Mouse (Mus musculus) forebrain, embryonic 11.5 days (tissue): ENCODE measurements around the gene Dguok. TPM values are rescaled to one million over a fixed set of nuclear protein-coding genes. Genes with fewer than 3 reads are reported as not detected.

Experiments used
- ATAC-seq: fragments of 200-750 bp; cut with Nextera tagmentation; replicated peaks from 2 replicates; pipeline ENCODE4 v1.8.0; 2017; ENCODE audit warnings: moderate TSS enrichment; ENCODE audit not compliant: low FRiP score
- DNase-seq: peaks from one replicate; pipeline ENCODE4 v3.0.0-alpha.2; 2017; ENCODE audit warnings: low spot score
- H3K27ac ChIP-seq: fragments of 300-500 bp; sonication (generic); 2 replicates; pipeline ENCODE4 v1.5.1; 2014; ENCODE audit warnings: low read depth, low read length
- H3K27me3 ChIP-seq: fragments of 300-500 bp; sonication (generic); 2 replicates; pipeline ENCODE4 v1.6.1; 2014; ENCODE audit warnings: mild to moderate bottlenecking, low read length, mixed read lengths; ENCODE audit not compliant: control insufficient read depth, insufficient read depth
- H3K36me3 ChIP-seq: fragments of 300-500 bp; sonication (generic); 2 replicates; pipeline ENCODE4 v1.6.1; 2014; ENCODE audit warnings: mild to moderate bottlenecking, low read length, moderate library complexity, mixed read lengths; ENCODE audit not compliant: control insufficient read depth, insufficient read depth
- H3K4me1 ChIP-seq: fragments of 300-500 bp; sonication (generic); replicated peaks from 2 replicates; pipeline ENCODE4 v1.6.1; 2014; ENCODE audit warnings: low read length, mixed read lengths; ENCODE audit not compliant: control insufficient read depth, insufficient read depth
- H3K4me2 ChIP-seq: fragments of 300-500 bp; sonication (generic); 2 replicates; pipeline ENCODE4 v1.6.1; 2014; ENCODE audit warnings: low read depth, mild to moderate bottlenecking, low read length, moderate library complexity, mixed read lengths; ENCODE audit not compliant: severe bottlenecking
- H3K4me3 ChIP-seq: fragments of 300-500 bp; sonication (generic); 2 replicates; pipeline ENCODE4 v1.5.1; 2014; ENCODE audit warnings: low read depth, low read length
- H3K9ac ChIP-seq: fragments of 300-500 bp; sonication (generic); 2 replicates; pipeline ENCODE4 v1.6.1; 2014; ENCODE audit warnings: low read length
- H3K9me3 ChIP-seq: fragments of 300-500 bp; sonication (generic); 2 replicates; pipeline ENCODE4 v1.6.1; 2016; ENCODE audit warnings: low read length, mixed read lengths; ENCODE audit not compliant: control insufficient read depth
- WGBS: fragments of 180-500 bp; shearing (Covaris S2); extraction: QIAGEN DNeasy Blood & Tissue Kit; methylation state at CpG from one replicate; pipeline ENCODE4 v1.1.7; 2014; 5-methylcytosine and 5-hydroxymethylcytosine counted together
- polyA plus RNA-seq: library from polyadenylated mRNA; unstranded; fragments of >200 nt; fragmentation: Nextera tagmentation; extraction: Ambion mirVana; gene quantifications from 2 replicates; pipeline ENCODE4 v1.2.1, GENCODE M21; 2014

Gene Dguok
- polyA plus RNA-seq, result 57.9 and 60.6 TPM in 2 replicates

- H3K4me1 ChIP-seq, result no peaks in the 10 kb centered on the region; the same call in 1 of the 2 replicates
- no peaks in the 10 kb centered on the region for H3K36me3 ChIP-seq
- under 1% methylated on average over 54 of the region's 54 CpGs for WGBS
- peak; percentile 97 for DNase-seq
- peak; percentile 99 for ATAC-seq
- peak within 1 kb of the TSS; percentile 82 for H3K4me2 ChIP-seq
- peak within 1 kb of the TSS; percentile 90 for H3K27ac ChIP-seq
- no peaks in the 10 kb centered on the region for H3K9me3 ChIP-seq
- H3K27me3 ChIP-seq, result no peaks in the 10 kb centered on the region
- H3K9ac ChIP-seq, result peak within 1 kb of the TSS; percentile 77
- peak within 1 kb of the TSS; percentile 73 for H3K4me3 ChIP-seq
Observed at GRCm38 (mm10) chr6:83506258-83507167, at the start of gene Dguok. TSS of gene Dguok (minus strand) at chr6:83506969.

DNA sequence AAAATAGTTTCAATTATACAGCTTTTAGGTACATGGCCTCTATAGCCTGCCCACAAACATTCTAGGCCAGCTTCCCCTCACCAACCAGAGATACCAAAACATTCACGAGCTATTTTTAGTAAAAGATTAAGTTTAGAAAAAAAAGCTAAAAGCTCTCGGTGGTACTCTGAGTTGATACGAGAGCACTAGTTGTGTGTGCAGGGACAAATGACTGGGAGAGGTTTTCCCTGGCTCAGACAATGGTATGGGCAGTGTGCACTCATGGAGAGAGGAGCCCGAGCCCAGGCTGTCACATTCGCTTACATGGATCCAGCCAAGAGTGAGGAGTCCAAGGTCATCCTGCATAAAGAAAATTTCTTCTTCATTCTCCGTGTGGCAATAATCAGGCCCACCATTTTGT, 49.2 kb upstream of the Dguok start:
- DNase-seq (no peak), ATAC-seq (no peak)
- Histone ChIP-seq H3K4me1 (no peaks in the 10 kb centered on the region), H3K4me2 (no peak overlapping the region), H3K27me3 (no peaks in the 10 kb centered on the region), H3K27ac (no peak overlapping the region), H3K9ac (no peak overlapping the region), H3K36me3 (no peaks in the 10 kb centered on the region; the same call in 1 of the 2 replicates), H3K4me3 (no peak overlapping the region), H3K9me3 (no peaks in the 10 kb centered on the region)
- 88% methylated on average over 6 of the region's 6 CpGs for WGBS

DNA sequence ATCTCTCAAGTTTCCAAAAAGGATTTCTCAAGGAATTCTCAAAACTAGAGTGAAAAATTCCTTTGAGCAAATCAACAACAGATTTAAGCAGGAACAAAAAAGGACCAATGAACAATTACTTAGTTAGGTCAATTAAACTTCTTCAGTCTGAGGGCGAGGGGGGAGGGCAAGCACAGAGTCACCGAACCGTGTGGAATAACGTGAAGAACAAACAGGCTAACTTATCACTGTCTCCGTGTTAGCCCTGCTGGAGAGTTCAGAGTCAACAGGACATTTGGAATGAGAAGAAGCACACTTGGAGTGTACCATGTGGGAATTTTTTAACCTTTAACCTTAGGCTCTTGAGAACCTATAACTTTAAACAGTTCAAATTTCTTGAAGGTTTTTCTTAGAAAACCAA, 41.6 kb upstream of the Dguok start:
- no peak for DNase-seq
- no peak overlapping the region for H3K9ac ChIP-seq
- H3K4me2 ChIP-seq, result no peak overlapping the region
- no peak overlapping the region for H3K4me3 ChIP-seq
- H3K4me1 ChIP-seq, result no peaks in the 10 kb centered on the region
- no peaks in the 10 kb centered on the region for H3K9me3 ChIP-seq
- 40% methylated on average over 5 of the region's 5 CpGs for WGBS
- no peak overlapping the region for H3K27ac ChIP-seq
- ATAC-seq, result no peak
- H3K36me3 ChIP-seq, result no peaks in the 10 kb centered on the region
- no peaks in the 10 kb centered on the region for H3K27me3 ChIP-seq

GRCm38 (mm10) chr6:83545778-83546177, 39.0 kb upstream of the Dguok start:
- H3K4me3 ChIP-seq, result no peak overlapping the region
- no peak overlapping the region for H3K4me2 ChIP-seq
- H3K36me3 ChIP-seq, result no peaks in the 10 kb centered on the region
- no peak overlapping the region for H3K9ac ChIP-seq
- no peak for ATAC-seq
- no peak overlapping the region for H3K27ac ChIP-seq
- no peaks in the 10 kb centered on the region for H3K9me3 ChIP-seq
- H3K4me1 ChIP-seq, result no peaks in the 10 kb centered on the region
- no peaks in the 10 kb centered on the region for H3K27me3 ChIP-seq
- peak; percentile 24 for DNase-seq
- WGBS, result 88% methylated on average over 3 of the region's 3 CpGs

DNA sequence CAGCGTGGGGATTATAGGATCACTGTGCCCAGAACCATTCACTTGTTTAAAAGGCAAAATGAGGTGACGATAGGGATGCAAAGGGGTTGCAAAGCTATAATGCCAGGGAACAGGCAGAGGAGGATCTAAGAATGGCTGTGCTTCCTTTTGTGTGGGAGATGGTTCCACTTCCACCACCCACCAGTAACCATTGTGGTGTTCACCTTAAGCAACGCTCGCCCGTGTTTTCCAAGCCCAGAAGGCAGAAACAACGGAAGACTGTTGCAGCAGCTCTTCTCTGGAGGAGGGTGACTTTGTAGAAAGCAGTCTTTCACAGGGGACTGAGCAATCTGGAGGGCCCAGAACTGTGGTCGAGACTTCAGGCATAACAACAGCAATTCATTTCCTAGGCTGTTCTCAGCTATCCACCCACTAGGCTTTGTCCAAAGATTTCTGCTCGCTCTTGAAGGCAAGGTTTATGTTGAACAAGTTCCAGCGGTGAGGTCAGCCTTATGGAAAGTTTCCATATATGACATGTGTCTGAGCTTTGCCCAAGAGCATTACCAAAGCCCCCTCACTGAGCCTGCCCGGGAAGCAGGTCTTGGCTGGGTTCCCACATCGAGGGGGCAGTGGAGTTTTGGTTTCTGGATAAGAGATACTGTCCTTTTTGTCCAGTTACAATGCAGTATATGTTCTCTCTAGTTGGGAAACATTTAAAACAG, 35.1 kb upstream of the Dguok start:
- Histone ChIP-seq H3K36me3 (no peaks in the 10 kb centered on the region), H3K27me3 (no peaks in the 10 kb centered on the region), H3K9ac (no peak overlapping the region), H3K4me2 (no peak overlapping the region), H3K27ac (no peak overlapping the region), H3K4me1 (no peaks in the 10 kb centered on the region), H3K9me3 (no peaks in the 10 kb centered on the region), H3K4me3 (no peak overlapping the region)
- 79% methylated on average over 11 of the region's 11 CpGs for WGBS
- ATAC-seq, result no peak
- peak; percentile 7 for DNase-seq

DNA sequence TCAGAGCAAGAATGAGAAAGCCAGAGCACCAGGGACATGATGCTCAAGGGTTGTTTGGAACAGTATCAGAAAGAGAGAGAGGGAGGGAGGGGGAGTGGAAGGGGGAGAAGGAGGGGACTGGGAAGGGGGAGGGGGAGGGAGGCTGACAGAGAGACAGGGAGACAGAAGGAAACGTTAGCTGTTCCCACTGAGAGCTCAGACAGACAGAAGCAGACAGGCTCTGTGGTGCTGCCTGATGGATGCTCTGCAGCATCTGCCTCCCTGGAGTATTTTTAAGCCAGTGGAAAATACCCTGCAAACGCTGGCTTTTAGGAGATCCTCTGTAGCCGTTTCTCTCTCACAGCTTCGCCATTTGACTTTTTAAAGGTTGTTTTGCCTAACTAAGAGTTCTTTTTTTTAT, 33.2 kb upstream of the Dguok start:
- Histone ChIP-seq H3K27me3 (no peaks in the 10 kb centered on the region), H3K36me3 (no peaks in the 10 kb centered on the region), H3K4me1 (no peaks in the 10 kb centered on the region), H3K9me3 (no peaks in the 10 kb centered on the region), H3K4me2 (no peak overlapping the region), H3K27ac (no peak overlapping the region), H3K4me3 (no peak overlapping the region), H3K9ac (no peak overlapping the region)
- 49% methylated on average over 4 of the region's 4 CpGs for WGBS
- ATAC-seq, result no peak
- DNase-seq, result peak; percentile 35

DNA sequence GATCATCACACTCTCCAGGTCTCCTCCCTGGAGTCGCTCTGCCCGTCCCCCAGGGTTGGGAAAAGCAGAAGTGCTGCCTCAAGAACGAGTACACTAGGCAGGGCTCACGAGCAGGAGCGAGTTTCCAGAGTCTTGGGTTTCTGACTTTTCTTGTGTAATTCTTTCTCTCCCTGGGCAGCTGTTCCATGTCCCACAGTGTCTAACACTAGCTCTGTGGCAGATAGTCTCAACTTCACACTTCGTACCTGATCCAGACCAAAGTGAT, 30.0 kb upstream of the Dguok start:
- no peak for ATAC-seq
- Histone ChIP-seq H3K27ac (no peak overlapping the region), H3K9ac (0 out of 2 replicates have a peak overlapping the region, but pooled peaks have one; percentile 21), H3K4me1 (no peaks in the 10 kb centered on the region), H3K4me3 (no peak overlapping the region), H3K4me2 (no peak overlapping the region), H3K36me3 (no peaks in the 10 kb centered on the region), H3K27me3 (no peaks in the 10 kb centered on the region), H3K9me3 (no peaks in the 10 kb centered on the region)
- 47% methylated on average over 6 of the region's 6 CpGs for WGBS
- no peak for DNase-seq

- Histone ChIP-seq H3K9me3 (no peaks in the 10 kb centered on the region), H3K27ac (no peak within 1 kb of the TSS), H3K4me1 (no peaks in the 10 kb centered on the region), H3K27me3 (no peaks in the 10 kb centered on the region), H3K36me3 (no peaks in the 10 kb centered on the region), H3K9ac (peak within 1 kb of the TSS; percentile 21; the same call in 1 of the 2 replicates), H3K4me3 (no peak within 1 kb of the TSS), H3K4me2 (no peak within 1 kb of the TSS)
- 63% methylated on average over 12 of the region's 12 CpGs for WGBS
- no peak for ATAC-seq
- DNase-seq, result no peak
Observed at GRCm38 (mm10) chr6:83536028-83536794, 29.4 kb upstream of the Dguok start, which contains the start of gene Actg2. TSS of gene Actg2 (minus strand) at chr6:83536265.
